Mouse (Mus musculus): Measurements from ENCODE around the gene BC107364.
A peak's percentile ranks its signal among the peaks of the same experiment; 100 is the strongest.
"Not testable (repeated sequence)": the region's sequence is repeated elsewhere in the genome, so short reads cannot be mapped to it uniquely, and the experiment has no call there.

BC107364 gene

GRCm38 (mm10) chr3:96414126-96414950, 37.8 kb downstream of the BC107364 start:
- peak; percentile 83 for DNase-seq (ENCODE audit: inconsistent ontology term)

- no peak for DNase-seq (ENCODE audit: inconsistent ontology term)
These were observed 38.5 kb downstream of the BC107364 start for GRCm38 (mm10) chr3:96413581-96414125.

GRCm38 (mm10) chr3:96411821-96412220, 40.3 kb downstream of the BC107364 start:
- DNase-seq (ENCODE audit: inconsistent ontology term) = no peak

- DNase-seq (ENCODE audit: inconsistent ontology term) = no peak
These were observed 41.1 kb downstream of the BC107364 start for GRCm38 (mm10) chr3:96410966-96411365.

- no peak for DNase-seq (ENCODE audit: inconsistent ontology term)
These were observed 42.3 kb downstream of the BC107364 start for GRCm38 (mm10) chr3:96409701-96410246.

- not testable (repeated sequence) for DNase-seq (ENCODE audit: inconsistent ontology term)
These were observed 44.0 kb downstream of the BC107364 start for GRCm38 (mm10) chr3:96408111-96408510.

GRCm38 (mm10) chr3:96405541-96406503, 46.3 kb downstream of the BC107364 start:
- DNase-seq (ENCODE audit: inconsistent ontology term) = no peak

- DNase-seq (ENCODE audit: inconsistent ontology term) = no peak
These were observed 47.1 kb downstream of the BC107364 start for GRCm38 (mm10) chr3:96405004-96405403.

- no peak for DNase-seq (ENCODE audit: inconsistent ontology term)
These were observed 47.7 kb downstream of the BC107364 start for GRCm38 (mm10) chr3:96404450-96404849.

GRCm38 (mm10) chr3:96403016-96403415, 49.1 kb downstream of the BC107364 start:
- no peak for DNase-seq (ENCODE audit: inconsistent ontology term)

GRCm38 (mm10) chr3:96401832-96402501, 50.1 kb downstream of the BC107364 start:
- DNase-seq (ENCODE audit: inconsistent ontology term) = peak; percentile 76

- DNase-seq (ENCODE audit: inconsistent ontology term) = no peak
These were observed 50.7 kb downstream of the BC107364 start for GRCm38 (mm10) chr3:96401474-96401831.

GRCm38 (mm10) chr3:96398911-96399310, 53.2 kb downstream of the BC107364 start:
- no peak for DNase-seq (ENCODE audit: inconsistent ontology term)

- no peak for DNase-seq (ENCODE audit: inconsistent ontology term)
These were observed 55.2 kb downstream of the BC107364 start for GRCm38 (mm10) chr3:96396857-96397256.

- not testable (repeated sequence) for DNase-seq (ENCODE audit: inconsistent ontology term)
These were observed 64.9 kb downstream of the BC107364 start for GRCm38 (mm10) chr3:96387202-96387601.

Data from Muller cell, postnatal 12 days (primary cell).